Mouse (Mus musculus): ENCODE data around the gene Ccr10. TPM values are rescaled to one million over a fixed set of nuclear protein-coding genes. Genes with fewer than 3 reads are reported as not detected.

Gene Ccr10
- polyA plus RNA-seq, 1 experiment, result 0.02 TPM

Other genes with a start within 250 kb of the Ccr10 start
- gene Stat3, start 235.9 kb downstream of the Ccr10 start, polyA plus RNA-seq (2012), result 0.96 and 1.2 TPM in 2 replicates
- 0.08 and 0.23 TPM in 2 replicates for gene Cavin1, start 204.6 kb downstream of the Ccr10 start, polyA plus RNA-seq (2012)
- 14.0 and 15.4 TPM in 2 replicates for gene Atp6v0a1, start 166.0 kb downstream of the Ccr10 start, polyA plus RNA-seq (2012)
- 0.05 and 0.14 TPM in 2 replicates for gene Naglu, start 105.4 kb downstream of the Ccr10 start, polyA plus RNA-seq (2012)
- gene Hsd17b1, start 97.0 kb downstream of the Ccr10 start, polyA plus RNA-seq (2012), result 0.04 and 0.06 TPM in 2 replicates
- gene Coasy, start 92.9 kb downstream of the Ccr10 start, polyA plus RNA-seq (2012), result 0.65 and 0.87 TPM in 2 replicates
- 1.4 and 1.7 TPM in 2 replicates for gene Mlx, start 88.2 kb downstream of the Ccr10 start, polyA plus RNA-seq (2012)
- 3.9 and 5.2 TPM in 2 replicates for gene Psmc3ip, start 80.0 kb downstream of the Ccr10 start, polyA plus RNA-seq (2012)
- gene Retreg3, start 55.5 kb downstream of the Ccr10 start, polyA plus RNA-seq (2012), result 1.6 and 1.7 TPM in 2 replicates
- gene Tubg1, start 55.5 kb downstream of the Ccr10 start, polyA plus RNA-seq (2012), result 22.0 and 23.7 TPM in 2 replicates
- gene Tubg2, start 19.5 kb downstream of the Ccr10 start, polyA plus RNA-seq (2012), result not detected in 2 replicates
- 0.01 TPM in 1 of 2 replicates, not detected in the other for gene Cntnap1, start 4.9 kb downstream of the Ccr10 start, polyA plus RNA-seq (2012)
- gene Plekhh3, start 4.1 kb downstream of the Ccr10 start, polyA plus RNA-seq (2012), result 0.15 and 0.21 TPM in 2 replicates
- 0.71 and 0.74 TPM in 2 replicates for gene Ezh1, start 51.0 kb upstream of the Ccr10 start, polyA plus RNA-seq (2012)
- gene Ramp2, start 70.6 kb upstream of the Ccr10 start, polyA plus RNA-seq (2012), result 0.07 and 0.09 TPM in 2 replicates
- gene Vps25, start 78.3 kb upstream of the Ccr10 start, polyA plus RNA-seq (2012), result 16.1 and 19.2 TPM in 2 replicates
- gene Wnk4, start 85.1 kb upstream of the Ccr10 start, polyA plus RNA-seq (2012), result 14.8 and 19.5 TPM in 2 replicates
- gene Cntd1, start 103.6 kb upstream of the Ccr10 start, polyA plus RNA-seq (2012), result 0.02 TPM in 1 of 2 replicates, not detected in the other
- gene Coa3, start 103.7 kb upstream of the Ccr10 start, polyA plus RNA-seq (2012), result 2.2 and 4.5 TPM in 2 replicates
- gene Becn1, start 126.8 kb upstream of the Ccr10 start, polyA plus RNA-seq (2012), result 17.9 and 19.6 TPM in 2 replicates
- 22.5 and 26.2 TPM in 2 replicates for gene Psme3, start 140.8 kb upstream of the Ccr10 start, polyA plus RNA-seq (2012)
- gene Aoc2, start 149.6 kb upstream of the Ccr10 start, polyA plus RNA-seq (2012), result 1.9 and 2.8 TPM in 2 replicates
- gene Aoc3, start 155.2 kb upstream of the Ccr10 start, polyA plus RNA-seq (2012), result 0.02 and 0.06 TPM in 2 replicates
- not detected in 2 replicates for gene G6pc, start 192.1 kb upstream of the Ccr10 start, polyA plus RNA-seq (2012)
- gene Aarsd1, start 242.2 kb upstream of the Ccr10 start, polyA plus RNA-seq (2012), result 2.9 and 3.7 TPM in 2 replicates
- gene Gm27029, start 249.4 kb upstream of the Ccr10 start, polyA plus RNA-seq (2012), result 3.6 and 3.7 TPM in 2 replicates
- 0.20 and 0.24 TPM in 2 replicates for gene Rundc1, start 249.6 kb upstream of the Ccr10 start, polyA plus RNA-seq (2012)
- gene Ptges3l, start 249.9 kb upstream of the Ccr10 start, polyA plus RNA-seq (2012), result not detected in 2 replicates

Measured in erythroblast, embryonic 14.5 days (primary cell).